Mouse (Mus musculus): ENCODE results near the gene Tigar. TPM values are rescaled to one million over a fixed set of nuclear protein-coding genes. Genes with fewer than 3 reads are reported as not detected.

The Tigar gene
- total and polyA plus RNA-seq, 2 experiments: 2.4 to 4.2 TPM

DNA sequence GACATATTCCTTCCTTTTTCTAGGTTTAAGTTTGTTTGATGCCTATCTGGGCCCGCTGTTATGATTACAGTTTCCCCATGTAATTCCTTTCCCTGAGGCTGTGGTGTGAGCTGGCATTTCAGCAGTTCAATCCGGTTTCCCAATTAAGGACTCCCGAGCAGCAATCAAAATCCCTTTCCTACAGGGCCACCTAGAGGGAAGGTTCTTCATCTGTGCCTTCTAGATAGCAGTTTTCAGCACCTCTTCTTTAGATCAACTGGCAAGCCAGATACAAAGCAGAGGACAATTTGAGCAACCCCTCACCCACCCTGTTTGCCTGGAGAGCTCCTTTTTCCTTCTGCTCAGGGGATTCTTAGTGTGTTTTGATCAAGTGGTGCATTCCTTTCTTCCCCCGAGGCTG, 22.6 kb downstream of the Tigar start:
- Histone ChIP-seq H3K36me3 (ENCODE audit: control insufficient read depth, insufficient read depth, low read length) (peaks cover 33% of the 10 kb centered on the region), H3K4me3 (ENCODE audit: insufficient read depth, low read depth, low read length) (no peak overlapping the region), H3K27me3 (ENCODE audit: control insufficient read depth, insufficient read depth, low read length) (no peaks in the 10 kb centered on the region; the same call in 1 of the 2 replicates), H3K4me1 (ENCODE audit: control insufficient read depth, insufficient read depth, low read length) (no peaks in the 10 kb centered on the region), H3K9ac (ENCODE audit: low read depth, low read length) (no peak overlapping the region), H3K27ac (replicated peaks; ENCODE audit: insufficient read depth, low read depth, low read length) (no peak overlapping the region), H3K79me2 (ENCODE audit: control insufficient read depth, insufficient read depth, low read length) (no peaks in the 10 kb centered on the region)
- no peak for DNase-seq (ENCODE audit: extremely low read depth, low read depth, low spot score)
- 75% methylated on average over 4 of the region's 4 CpGs for WGBS
- TF ChIP-seq CTCF (IDR thresholded peaks at IDR 0.05; ENCODE audit: low read depth, low read length): no peak
- no peak for TF ChIP-seq POLR2A (IDR thresholded peaks at IDR 0.05; ENCODE audit: extremely low read depth, insufficient read depth, low read length)

DNA sequence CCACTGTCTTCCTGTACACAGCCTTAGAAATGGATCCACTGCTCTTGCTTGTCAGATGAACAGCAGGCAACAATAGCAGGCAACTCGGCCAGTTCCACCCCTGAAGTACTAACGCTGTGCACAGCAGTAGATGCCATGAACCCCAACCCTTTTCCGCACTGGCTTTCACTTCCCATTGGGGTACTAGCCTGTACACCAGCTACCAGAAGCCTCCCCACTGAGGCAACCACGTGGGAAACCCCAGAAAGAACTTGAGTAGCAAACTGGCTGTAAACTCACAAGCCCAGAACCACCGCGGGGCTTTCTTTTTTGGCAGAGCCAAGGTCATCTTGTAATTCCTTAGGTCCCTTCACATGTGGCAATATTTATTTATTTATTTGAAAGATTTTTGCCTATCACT, 27.5 kb downstream of the Tigar start:
- Histone ChIP-seq H3K4me3 (ENCODE audit: insufficient read depth, low read depth, low read length) (no peak overlapping the region), H3K4me1 (ENCODE audit: control insufficient read depth, insufficient read depth, low read length) (no peaks in the 10 kb centered on the region), H3K79me2 (ENCODE audit: control insufficient read depth, insufficient read depth, low read length) (no peaks in the 10 kb centered on the region), H3K27ac (replicated peaks; ENCODE audit: insufficient read depth, low read depth, low read length) (no peak overlapping the region), H3K9ac (ENCODE audit: low read depth, low read length) (no peak overlapping the region), H3K36me3 (ENCODE audit: control insufficient read depth, insufficient read depth, low read length) (no peaks in the 10 kb centered on the region), H3K27me3 (ENCODE audit: control insufficient read depth, insufficient read depth, low read length) (peaks cover 5% of the 10 kb centered on the region)
- 77% methylated on average over 6 of the region's 6 CpGs for WGBS
- DNase-seq (ENCODE audit: extremely low read depth, low read depth, low spot score): no peak
- TF ChIP-seq POLR2A (IDR thresholded peaks at IDR 0.05; ENCODE audit: extremely low read depth, insufficient read depth, low read length) (no peak), CTCF (IDR thresholded peaks at IDR 0.05; ENCODE audit: low read depth, low read length) (no peak)

DNA sequence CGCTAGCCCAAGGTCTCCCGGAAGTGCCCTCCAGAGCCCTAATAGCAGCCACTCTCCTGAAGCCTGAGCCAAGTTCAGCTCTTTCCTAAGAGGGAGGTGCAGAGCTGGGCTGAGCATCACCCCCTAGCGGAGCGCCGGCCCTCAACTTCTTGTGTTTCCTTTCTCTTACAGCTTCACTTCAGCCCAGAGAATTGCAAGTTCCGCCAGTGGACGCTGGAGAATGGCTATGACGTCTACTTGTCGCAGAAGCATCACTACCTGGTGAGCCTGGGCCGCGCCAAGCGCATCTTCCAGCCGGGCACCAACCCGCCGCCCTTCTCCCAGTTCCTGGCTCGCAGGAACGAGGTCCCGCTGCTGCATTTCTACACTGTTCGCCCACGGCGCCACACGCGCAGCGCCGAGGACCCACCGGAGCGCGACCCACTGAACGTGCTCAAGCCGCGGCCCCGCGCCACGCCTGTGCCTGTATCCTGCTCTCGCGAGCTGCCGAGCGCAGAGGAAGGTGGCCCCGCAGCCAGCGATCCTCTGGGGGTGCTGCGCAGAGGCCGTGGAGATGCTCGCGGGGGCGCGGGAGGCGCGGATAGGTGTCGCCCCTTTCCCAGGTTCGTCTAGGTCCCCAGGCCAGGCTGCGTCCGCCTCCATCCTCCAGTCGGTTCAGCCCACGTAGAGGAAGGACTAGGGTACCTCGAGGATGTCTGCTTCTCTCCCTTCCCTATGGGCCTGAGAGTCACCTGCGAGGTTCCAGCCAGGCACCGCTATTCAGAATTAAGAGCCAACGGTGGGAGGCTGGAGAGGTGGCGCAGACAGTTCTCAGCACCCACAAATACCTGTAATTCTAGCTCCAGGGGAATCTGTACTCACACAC, 29.3 kb downstream of the Tigar start:
- no peaks in the 10 kb centered on the region for H3K4me1 ChIP-seq (ENCODE audit: control insufficient read depth, insufficient read depth, low read length)
- 6% methylated on average over 59 of the region's 59 CpGs for WGBS
- no peak for DNase-seq (ENCODE audit: extremely low read depth, low read depth, low spot score)
- H3K27ac ChIP-seq (replicated peaks; ENCODE audit: insufficient read depth, low read depth, low read length): no peak overlapping the region
- H3K27me3 ChIP-seq (ENCODE audit: control insufficient read depth, insufficient read depth, low read length): peaks cover 5% of the 10 kb centered on the region
- no peaks in the 10 kb centered on the region for H3K36me3 ChIP-seq (ENCODE audit: control insufficient read depth, insufficient read depth, low read length)
- H3K9ac ChIP-seq (ENCODE audit: low read depth, low read length): no peak overlapping the region
- TF ChIP-seq CTCF (IDR thresholded peaks at IDR 0.05; ENCODE audit: low read depth, low read length): peak; percentile 32; the same call in 1 of the 2 replicates
- TF ChIP-seq POLR2A (IDR thresholded peaks at IDR 0.05; ENCODE audit: extremely low read depth, insufficient read depth, low read length): no peak
- H3K4me3 ChIP-seq (ENCODE audit: insufficient read depth, low read depth, low read length): peak overlapping the region; percentile 6; the same call in 1 of the 2 replicates
- H3K79me2 ChIP-seq (ENCODE audit: control insufficient read depth, insufficient read depth, low read length): no peaks in the 10 kb centered on the region

- TF ChIP-seq CTCF (IDR thresholded peaks at IDR 0.05; ENCODE audit: low read depth, low read length): no peak
- TF ChIP-seq POLR2A (IDR thresholded peaks at IDR 0.05; ENCODE audit: extremely low read depth, insufficient read depth, low read length): no peak
Measured at GRCm38 (mm10) chr6:127072817-127073216, 36.5 kb downstream of the Tigar start, which contains the start of gene Fgf23. Gene Fgf23, plus strand, starts transcription at chr6:127072902.

GRCm38 (mm10) chr6:127064815-127065214, 44.5 kb downstream of the Tigar start:
- Histone ChIP-seq H3K4me3 (ENCODE audit: insufficient read depth, low read depth, low read length) (no peak overlapping the region), H3K27me3 (ENCODE audit: control insufficient read depth, insufficient read depth, low read length) (peaks cover 3% of the 10 kb centered on the region; the same call in 1 of the 2 replicates), H3K9ac (ENCODE audit: low read depth, low read length) (no peak overlapping the region), H3K27ac (replicated peaks; ENCODE audit: insufficient read depth, low read depth, low read length) (no peak overlapping the region), H3K79me2 (ENCODE audit: control insufficient read depth, insufficient read depth, low read length) (no peaks in the 10 kb centered on the region), H3K36me3 (ENCODE audit: control insufficient read depth, insufficient read depth, low read length) (no peaks in the 10 kb centered on the region), H3K4me1 (ENCODE audit: control insufficient read depth, insufficient read depth, low read length) (no peaks in the 10 kb centered on the region)
- DNase-seq (ENCODE audit: extremely low read depth, low read depth, low spot score): no peak
- WGBS: 10% methylated on average over 14 of the region's 14 CpGs
- no peak for TF ChIP-seq CTCF (IDR thresholded peaks at IDR 0.05; ENCODE audit: low read depth, low read length)
- TF ChIP-seq POLR2A (IDR thresholded peaks at IDR 0.05; ENCODE audit: extremely low read depth, insufficient read depth, low read length): no peak

More at GRCm38 (mm10) chr6:127072817-127073216, 36.5 kb downstream of the Tigar start, which contains the start of gene Fgf23:
- Histone ChIP-seq H3K4me1 (ENCODE audit: control insufficient read depth, insufficient read depth, low read length) (no peaks in the 10 kb centered on the region), H3K4me3 (ENCODE audit: insufficient read depth, low read depth, low read length) (no peak within 1 kb of the TSS), H3K36me3 (ENCODE audit: control insufficient read depth, insufficient read depth, low read length) (no peaks in the 10 kb centered on the region), H3K27ac (replicated peaks; ENCODE audit: insufficient read depth, low read depth, low read length) (no peak within 1 kb of the TSS), H3K79me2 (ENCODE audit: control insufficient read depth, insufficient read depth, low read length) (no peaks in the 10 kb centered on the region), H3K27me3 (ENCODE audit: control insufficient read depth, insufficient read depth, low read length) (no peaks in the 10 kb centered on the region), H3K9ac (ENCODE audit: low read depth, low read length) (no peak within 1 kb of the TSS)
- 16% methylated on average over 5 of the region's 5 CpGs for WGBS
- DNase-seq (ENCODE audit: extremely low read depth, low read depth, low spot score): no peak

- H3K4me1 ChIP-seq (ENCODE audit: control insufficient read depth, insufficient read depth, low read length): no peaks in the 10 kb centered on the region
- H3K27ac ChIP-seq (replicated peaks; ENCODE audit: insufficient read depth, low read depth, low read length): no peak overlapping the region
- no peak for TF ChIP-seq CTCF (IDR thresholded peaks at IDR 0.05; ENCODE audit: low read depth, low read length)
- no peak for TF ChIP-seq POLR2A (IDR thresholded peaks at IDR 0.05; ENCODE audit: extremely low read depth, insufficient read depth, low read length)
- no peaks in the 10 kb centered on the region for H3K36me3 ChIP-seq (ENCODE audit: control insufficient read depth, insufficient read depth, low read length)
- H3K9ac ChIP-seq (ENCODE audit: low read depth, low read length): no peak overlapping the region
- H3K79me2 ChIP-seq (ENCODE audit: control insufficient read depth, insufficient read depth, low read length): no peaks in the 10 kb centered on the region
- 85% methylated on average over 3 of the region's 3 CpGs for WGBS
- no peak for DNase-seq (ENCODE audit: extremely low read depth, low read depth, low spot score)
- peaks cover 3% of the 10 kb centered on the region; the same call in 1 of the 2 replicates for H3K27me3 ChIP-seq (ENCODE audit: control insufficient read depth, insufficient read depth, low read length)
- H3K4me3 ChIP-seq (ENCODE audit: insufficient read depth, low read depth, low read length): no peak overlapping the region
Measured at GRCm38 (mm10) chr6:127063915-127064314, 45.4 kb downstream of the Tigar start.

Measured in liver, adult 2 months (tissue).